In genomic region chr4:109120735-109121134, GRCm38 (mm10) we compare ENCODE assay signal across 25 mouse cellular contexts.
A peak's percentile ranks its signal among the peaks of the same experiment; 100 is the strongest.
DNase-seq lines count a peak whose midpoint lies in the region; ATAC-seq and TF ChIP-seq lines count a peak whose summit lies in the region.
"Had no signal": no experiment of that assay in that cellular context is flagged by ENCODE, and none has a peak within 500 bp of the region (broad histone marks: within the 10 kb centered on the region; RNA-seq: fewer than 3 reads in every experiment).

No protein-coding gene starts in this region.

- H3K36me3 ChIP-seq in forebrain, embryonic 15.5 days = no peaks in the 10 kb centered on the region
- H3K36me3 ChIP-seq in forebrain, embryonic 11.5 days (ENCODE audit: control insufficient read depth, insufficient read depth, low read length) = no peaks in the 10 kb centered on the region
- H3K36me3 ChIP-seq in liver, adult 2 months (ENCODE audit: control insufficient read depth, insufficient read depth, low read length) = peaks cover 2% of the 10 kb centered on the region; the same call in 1 of the 2 replicates
- no peaks in the 10 kb centered on the region for H3K36me3 ChIP-seq in liver, embryonic 12.5 days
- H3K36me3 ChIP-seq: embryonic facial prominence, embryonic 15.5 days; forebrain, embryonic 10.5 days; heart, embryonic 13.5 days; hindbrain, embryonic 13.5 days; intestine, embryonic 15.5 days had no signal

- H3K79me2 ChIP-seq in liver, adult 2 months (ENCODE audit: control insufficient read depth, insufficient read depth, low read length) = peaks cover 6% of the 10 kb centered on the region; the same call in 1 of the 2 replicates

- no peak overlapping the region for H3K4me2 ChIP-seq in forebrain, embryonic 15.5 days (replicated peaks)
- H3K4me2 ChIP-seq in forebrain, embryonic 11.5 days (ENCODE audit: low read depth, low read length, severe bottlenecking) = no peak overlapping the region
- H3K4me2 ChIP-seq in liver, embryonic 12.5 days = no peak overlapping the region
- H3K4me2 ChIP-seq: embryonic facial prominence, embryonic 15.5 days; heart, embryonic 13.5 days; hindbrain, embryonic 13.5 days; intestine, embryonic 15.5 days had no signal

- no peaks in the 10 kb centered on the region for H3K9me3 ChIP-seq in forebrain, embryonic 15.5 days
- H3K9me3 ChIP-seq in forebrain, embryonic 11.5 days (ENCODE audit: control insufficient read depth, low read length) = no peaks in the 10 kb centered on the region
- no peaks in the 10 kb centered on the region for H3K9me3 ChIP-seq in liver, embryonic 12.5 days (replicated peaks)
- H3K9me3 ChIP-seq: embryonic facial prominence, embryonic 15.5 days; forebrain, embryonic 10.5 days; heart, embryonic 13.5 days; hindbrain, embryonic 13.5 days; intestine, embryonic 15.5 days had no signal

- 79% methylated on average over 6 of the region's 6 CpGs for WGBS in forebrain, embryonic 15.5 days
- WGBS in forebrain, embryonic 11.5 days = 93% methylated on average over 6 of the region's 6 CpGs
- WGBS in liver, adult 2 months = 48% methylated on average over 6 of the region's 6 CpGs
- WGBS in liver, embryonic 12.5 days (ENCODE audit: insufficient replicate concordance) = 44% methylated on average over 6 of the region's 6 CpGs

- peak overlapping the region; percentile 36; the same call in 1 of the 2 replicates for H3K27ac ChIP-seq in forebrain, embryonic 15.5 days (replicated peaks)
- H3K27ac ChIP-seq in forebrain, embryonic 11.5 days (ENCODE audit: low read depth, low read length) = no peak overlapping the region
- H3K27ac ChIP-seq in liver, adult 2 months (replicated peaks; ENCODE audit: insufficient read depth, low read depth, low read length) = 0 out of 2 replicates have a peak overlapping the region, but pooled peaks have one; percentile 32
- no peak overlapping the region for H3K27ac ChIP-seq in liver, embryonic 12.5 days
- peak overlapping the region; percentile 36; the same call in 1 of the 2 replicates for H3K27ac ChIP-seq in brown adipose tissue, adult 24 weeks (replicated peaks; ENCODE audit: low read depth, low read length)
- H3K27ac ChIP-seq: embryonic facial prominence, embryonic 15.5 days; forebrain, embryonic 10.5 days; heart, embryonic 13.5 days; hindbrain, embryonic 13.5 days; hindbrain, postnatal 0 days; intestine, embryonic 15.5 days had no signal

- no peak for DNase-seq in forebrain, embryonic 11.5 days (ENCODE audit: low spot score)
- no peak for DNase-seq in liver, adult 2 months (ENCODE audit: extremely low read depth, low read depth, low spot score)
- DNase-seq in frontal cortex, postnatal 36 days (ENCODE audit: low spot score in 2 of 2) = no peak
- no peak for DNase-seq in kidney, adult 9 months
- DNase-seq: adrenal gland, adult 8-10 months; adrenal gland, postnatal 36 days; cerebellum, adult 11-12 months; cerebellum, adult 9-10 months; cerebellum, postnatal 25 days; gastrocnemius, postnatal 36 days; heart, postnatal 4 days; kidney, adult 18-20 months had no signal

- ATAC-seq in forebrain, embryonic 15.5 days (replicated peaks) = no peak
- ATAC-seq in forebrain, embryonic 11.5 days (replicated peaks; ENCODE audit: low FRiP score) = no peak
- no peak for ATAC-seq in liver, embryonic 12.5 days
- peak; percentile 41 for ATAC-seq in megakaryocyte progenitor cell, adult 5-6 weeks (replicated peaks; ENCODE audit: poor library complexity)
- ATAC-seq: forebrain, embryonic 16.5 days; hindbrain, postnatal 0 days; intestine, embryonic 15.5 days had no signal

- no peaks in the 10 kb centered on the region for H3K27me3 ChIP-seq in forebrain, embryonic 15.5 days
- no peaks in the 10 kb centered on the region for H3K27me3 ChIP-seq in forebrain, embryonic 11.5 days (ENCODE audit: control insufficient read depth, insufficient read depth, low read length)
- H3K27me3 ChIP-seq in liver, adult 2 months (ENCODE audit: control insufficient read depth, insufficient read depth, low read length) = no peaks in the 10 kb centered on the region
- no peaks in the 10 kb centered on the region for H3K27me3 ChIP-seq in liver, embryonic 12.5 days (replicated peaks)
- H3K27me3 ChIP-seq: CH12.LX; embryonic facial prominence, embryonic 15.5 days; heart, embryonic 13.5 days; hindbrain, embryonic 13.5 days; intestine, embryonic 15.5 days had no signal

- H3K4me3 ChIP-seq in forebrain, embryonic 15.5 days = no peak overlapping the region
- no peak overlapping the region for H3K4me3 ChIP-seq in forebrain, embryonic 11.5 days (ENCODE audit: low read depth, low read length)
- H3K4me3 ChIP-seq in liver, adult 2 months (ENCODE audit: insufficient read depth, low read depth, low read length) = no peak overlapping the region
- no peak overlapping the region for H3K4me3 ChIP-seq in liver, embryonic 12.5 days
- no peak overlapping the region for H3K4me3 ChIP-seq in brown adipose tissue, adult 24 weeks (ENCODE audit: insufficient read depth, low read depth, low read length)
- H3K4me3 ChIP-seq: embryonic facial prominence, embryonic 15.5 days; erythroblast, embryonic 14.5 days; forebrain, embryonic 10.5 days; heart, embryonic 13.5 days; hindbrain, embryonic 13.5 days; intestine, embryonic 15.5 days had no signal

- no peak overlapping the region for H3K9ac ChIP-seq in forebrain, embryonic 15.5 days (replicated peaks)
- no peak overlapping the region for H3K9ac ChIP-seq in forebrain, embryonic 11.5 days (ENCODE audit: low read length)
- H3K9ac ChIP-seq in liver, adult 2 months (ENCODE audit: low read depth, low read length) = no peak overlapping the region
- H3K9ac ChIP-seq in liver, embryonic 12.5 days = no peak overlapping the region
- H3K9ac ChIP-seq: embryonic facial prominence, embryonic 15.5 days; heart, embryonic 13.5 days; hindbrain, embryonic 13.5 days; intestine, embryonic 15.5 days had no signal

- no peak for TF ChIP-seq CTCF in liver, adult 2 months (IDR thresholded peaks at IDR 0.05; ENCODE audit: low read depth, low read length)

- TF ChIP-seq POLR2A in liver, adult 2 months (IDR thresholded peaks at IDR 0.05; ENCODE audit: extremely low read depth, insufficient read depth, low read length) = no peak

- H3K4me1 ChIP-seq in forebrain, embryonic 15.5 days = peaks cover 26% of the 10 kb centered on the region
- H3K4me1 ChIP-seq in forebrain, embryonic 11.5 days (replicated peaks; ENCODE audit: control insufficient read depth, insufficient read depth, low read length) = peaks cover 2% of the 10 kb centered on the region; the same call in 1 of the 2 replicates
- peaks cover 19% of the 10 kb centered on the region for H3K4me1 ChIP-seq in liver, adult 2 months (ENCODE audit: control insufficient read depth, insufficient read depth, low read length)
- peaks cover 35% of the 10 kb centered on the region for H3K4me1 ChIP-seq in liver, embryonic 12.5 days
- peaks cover 23% of the 10 kb centered on the region for H3K4me1 ChIP-seq in brown adipose tissue, adult 24 weeks (ENCODE audit: control insufficient read depth, insufficient read depth, insufficient read length, low read length)

Comparison
In these comparisons a context has a peak if more than half of its experiments do, and no peak if none do; other contexts are left out.
1. H3K27ac ChIP-seq: peak in forebrain, embryonic 15.5 days (single experiment), liver, adult 2 months (single experiment) and brown adipose tissue, adult 24 weeks (single experiment); none in forebrain, embryonic 11.5 days (single experiment) and liver, embryonic 12.5 days (single experiment).